8 mouse cellular contexts compared by ENCODE assay signal in genomic region chr7:79349738-79350386, GRCm38 (mm10). TPM values are rescaled to one million over a fixed set of nuclear protein-coding genes. Genes with fewer than 3 reads are reported as not detected.
DNase-seq lines count a peak whose midpoint lies in the region; ATAC-seq lines count a peak whose summit lies in the region.

No protein-coding gene starts in this region.

- no peak overlapping the region for H3K4me2 ChIP-seq in kidney, embryonic 16.5 days (replicated peaks; ENCODE audit: low read depth, low read length)
- no peak overlapping the region for H3K4me2 ChIP-seq in stomach, embryonic 15.5 days

- ATAC-seq in kidney, embryonic 16.5 days (ENCODE audit: low FRiP score, low TSS enrichment), result peak; percentile 60; the same call in 1 of the 2 replicates
- ATAC-seq in stomach, embryonic 15.5 days (ENCODE audit: insufficient read depth, low FRiP score, low read depth), result 0 out of 2 replicates have a peak, but pooled peaks have one; percentile 27

- peak; percentile 65 to 66 for DNase-seq in B cell, adult 2 months
- peak; percentile 58 to 88 for DNase-seq in adrenal gland, adult (ENCODE audit: inconsistent age in 2 of 2, low spot score in 1 of 2)
- DNase-seq in embryo, embryonic 11 days, result peak; percentile 86
- peak; percentile 52 to 68 for DNase-seq in gastrocnemius, postnatal 4 days (ENCODE audit: low spot score in 2 of 2)
- peak; percentile 73 for DNase-seq in liver
- DNase-seq in natural killer cell, adult 2 months (ENCODE audit: low spot score in 2 of 2), result peak; percentile 49 to 63

- no peak overlapping the region for H3K27ac ChIP-seq in kidney, embryonic 16.5 days (ENCODE audit: low read length)
- H3K27ac ChIP-seq in stomach, embryonic 15.5 days, result no peak overlapping the region

- 38% methylated on average over 12 of the region's 12 CpGs for WGBS in kidney, embryonic 16.5 days
- 41% methylated on average over 12 of the region's 12 CpGs for WGBS in stomach, embryonic 15.5 days

- no peak overlapping the region for H3K9ac ChIP-seq in kidney, embryonic 16.5 days (replicated peaks; ENCODE audit: low read length)
- no peak overlapping the region for H3K9ac ChIP-seq in stomach, embryonic 15.5 days

- H3K4me3 ChIP-seq in kidney, embryonic 16.5 days (ENCODE audit: low read length), result no peak overlapping the region
- H3K4me3 ChIP-seq in stomach, embryonic 15.5 days (replicated peaks), result no peak overlapping the region

- no peaks in the 10 kb centered on the region for H3K27me3 ChIP-seq in kidney, embryonic 16.5 days (ENCODE audit: insufficient read depth, low read length)
- no peaks in the 10 kb centered on the region for H3K27me3 ChIP-seq in stomach, embryonic 15.5 days (replicated peaks)

- peaks cover 33% of the 10 kb centered on the region for H3K36me3 ChIP-seq in kidney, embryonic 16.5 days (ENCODE audit: insufficient read depth, low read length)
- H3K36me3 ChIP-seq in stomach, embryonic 15.5 days, result peaks cover 16% of the 10 kb centered on the region; the same call in 1 of the 2 replicates

- H3K9me3 ChIP-seq in kidney, embryonic 16.5 days (ENCODE audit: low read length), result no peaks in the 10 kb centered on the region
- H3K9me3 ChIP-seq in stomach, embryonic 15.5 days, result no peaks in the 10 kb centered on the region

- H3K4me1 ChIP-seq in kidney, embryonic 16.5 days (ENCODE audit: insufficient read depth, low read length), result no peaks in the 10 kb centered on the region
- H3K4me1 ChIP-seq in stomach, embryonic 15.5 days, result no peaks in the 10 kb centered on the region

RNA-seq across cellular contexts. Expression of gene Rlbp1, which starts 37.0 kb away (rescaled TPM):
- total RNA-seq in gastrocnemius, postnatal 4 days (2021), result not detected
- 0.51 TPM in 2 replicates for polyA plus RNA-seq in kidney, embryonic 16.5 days (2015; fragmentation: Nextera tagmentation; extraction: Ambion mirVana)
- polyA plus RNA-seq in stomach, embryonic 15.5 days (2015; fragmentation: Nextera tagmentation; extraction: Ambion mirVana), result 0.28 and 0.80 TPM in 2 replicates

RNA-seq across cellular contexts. Expression of gene Fanci, which starts 41.9 kb away (rescaled TPM):
- 1 to 10 TPM; 3.2 to 3.8 TPM for total RNA-seq in gastrocnemius, postnatal 4 days (2021)
- 11.9 and 12.2 TPM in 2 replicates for polyA plus RNA-seq in kidney, embryonic 16.5 days (2015; fragmentation: Nextera tagmentation; extraction: Ambion mirVana)
- 7.8 and 9.7 TPM in 2 replicates for polyA plus RNA-seq in stomach, embryonic 15.5 days (2015; fragmentation: Nextera tagmentation; extraction: Ambion mirVana)
